15 mouse cellular contexts compared by ENCODE assay signal in the genomic region with DNA sequence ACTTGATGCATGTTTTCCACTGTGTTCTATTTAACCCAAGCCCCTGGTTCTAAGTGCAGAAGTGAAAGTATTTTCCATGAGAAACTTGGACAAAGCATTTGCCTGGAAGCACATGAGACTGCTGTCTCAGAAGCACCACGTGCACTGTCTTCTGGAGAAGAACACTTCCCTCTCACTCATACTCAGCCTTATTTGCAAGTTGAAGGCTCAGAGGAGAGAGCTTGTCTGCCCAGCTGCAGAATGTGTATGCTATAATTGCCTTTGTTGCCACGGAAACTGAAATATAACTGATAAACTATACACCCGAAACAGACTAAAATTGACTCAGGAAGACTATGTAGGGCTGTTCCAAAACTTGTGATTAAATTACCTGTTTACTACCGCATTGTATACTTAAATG.
A peak's percentile ranks its signal among the peaks of the same experiment; 100 is the strongest.
DNase-seq lines count a peak whose midpoint lies in the region; ATAC-seq lines count a peak whose summit lies in the region.
"Had no signal": no experiment of that assay in that cellular context is flagged by ENCODE, and none has a peak within 500 bp of the region (broad histone marks: within the 10 kb centered on the region; RNA-seq: fewer than 3 reads in every experiment).

No protein-coding gene starts in this region.

- H3K4me3 ChIP-seq in forebrain, embryonic 14.5 days (ENCODE audit: low read depth, low read length): no peak overlapping the region
- H3K4me3 ChIP-seq in forebrain, embryonic 10.5 days: no peak overlapping the region
- H3K4me3 ChIP-seq: midbrain, embryonic 12.5 days had no signal

- no peak overlapping the region for H3K9ac ChIP-seq in forebrain, embryonic 14.5 days (ENCODE audit: low read length)
- H3K9ac ChIP-seq: liver, postnatal 0 days; midbrain, embryonic 12.5 days had no signal

- WGBS in forebrain, embryonic 14.5 days: 78% methylated on average over 4 of the region's 4 CpGs
- WGBS in forebrain, embryonic 10.5 days: 80% methylated on average over 4 of the region's 4 CpGs

- peak; percentile 17 for DNase-seq in forebrain, embryonic 14.5 days (ENCODE audit: low spot score)
- no peak for DNase-seq in forebrain, embryonic 10.5 days (ENCODE audit: extremely low spot score, low spot score)
- peak; percentile 35 for DNase-seq in right cerebral cortex, adult 18-20 months
- no peak for DNase-seq in right cerebral cortex, postnatal 4 days
- DNase-seq in left cerebral cortex, adult 18-20 months (ENCODE audit: low spot score in 2 of 2): peak; percentile 2 to 10
- peak; percentile 16 for DNase-seq in telencephalon, adult 2 months (ENCODE audit: low read depth, low spot score)
- DNase-seq in adrenal gland, postnatal 10 days: no peak
- DNase-seq: adrenal gland, postnatal 14 days; B cell, adult 2 months; cerebellum, adult 9-10 months; heart, postnatal 4 days; kidney, adult 2 months; liver, postnatal 0 days had no signal

- no peaks in the 10 kb centered on the region for H3K9me3 ChIP-seq in forebrain, embryonic 14.5 days (replicated peaks; ENCODE audit: control insufficient read depth, low read length)
- no peaks in the 10 kb centered on the region for H3K9me3 ChIP-seq in forebrain, embryonic 10.5 days
- H3K9me3 ChIP-seq: midbrain, embryonic 12.5 days had no signal

- H3K27ac ChIP-seq in forebrain, embryonic 14.5 days (ENCODE audit: low read depth, low read length): no peak overlapping the region
- no peak overlapping the region for H3K27ac ChIP-seq in forebrain, embryonic 10.5 days
- H3K27ac ChIP-seq: midbrain, embryonic 12.5 days had no signal

- H3K4me2 ChIP-seq in forebrain, embryonic 14.5 days (ENCODE audit: low read length): no peak overlapping the region
- H3K4me2 ChIP-seq: midbrain, embryonic 12.5 days had no signal

- H3K36me3 ChIP-seq in forebrain, embryonic 14.5 days (ENCODE audit: control insufficient read depth, insufficient read depth, low read length): no peaks in the 10 kb centered on the region
- H3K36me3 ChIP-seq in forebrain, embryonic 10.5 days (replicated peaks): no peaks in the 10 kb centered on the region
- H3K36me3 ChIP-seq: midbrain, embryonic 12.5 days had no signal

- H3K4me1 ChIP-seq in forebrain, embryonic 14.5 days (ENCODE audit: control insufficient read depth, insufficient read depth, low read length): no peaks in the 10 kb centered on the region
- no peaks in the 10 kb centered on the region for H3K4me1 ChIP-seq in forebrain, embryonic 10.5 days
- H3K4me1 ChIP-seq: midbrain, embryonic 12.5 days had no signal

- no peak for ATAC-seq in forebrain, embryonic 14.5 days
- no peak for ATAC-seq in monocyte, adult 5-6 weeks (replicated peaks; ENCODE audit: insufficient number of reproducible peaks, low FRiP score, low TSS enrichment, poor library complexity, severe bottlenecking)
- ATAC-seq: liver, postnatal 0 days had no signal

- H3K27me3 ChIP-seq in forebrain, embryonic 14.5 days (replicated peaks; ENCODE audit: control insufficient read depth, insufficient read depth, low read length): no peaks in the 10 kb centered on the region
- H3K27me3 ChIP-seq in forebrain, embryonic 10.5 days (ENCODE audit: poor library complexity, severe bottlenecking): no peaks in the 10 kb centered on the region
- H3K27me3 ChIP-seq: midbrain, embryonic 12.5 days had no signal

Comparison
In these comparisons a context has a peak if more than half of its experiments do, and no peak if none do; other contexts are left out.
1. DNase-seq: peak in forebrain, embryonic 14.5 days (single experiment), right cerebral cortex, adult 18-20 months (single experiment), left cerebral cortex, adult 18-20 months (2 of 2) and telencephalon, adult 2 months (single experiment); none in forebrain, embryonic 10.5 days (single experiment), right cerebral cortex, postnatal 4 days (single experiment) and adrenal gland, postnatal 10 days (single experiment).